Mouse (Mus musculus): Measurements from ENCODE around the gene Mroh9. TPM values are rescaled to one million over a fixed set of nuclear protein-coding genes. Genes with fewer than 3 reads are reported as not detected.

Gene Mroh9
- polyA plus RNA-seq (2012; ENCODE audit: low replicate concordance): not detected in 2 replicates

GRCm38 (mm10) chr1:163085570-163085969 lies at the start of gene Mroh9:
Gene Mroh9 (minus strand): TSS chr1:163085670.

GRCm38 (mm10) chr1:162984428-162984827 lies 101.0 kb downstream of the Mroh9 start, which contains the start of gene Fmo3:
Gene Fmo3 (minus strand): TSS chr1:162984528.

Other genes starting within 250 kb of the Mroh9 start
- gene Fmo1, start 219.1 kb downstream of the Mroh9 start, polyA plus RNA-seq (2012; ENCODE audit: low replicate concordance): not detected in 2 replicates
- gene Fmo2, start 186.9 kb downstream of the Mroh9 start, polyA plus RNA-seq (2012; ENCODE audit: low replicate concordance): 0.06 TPM in 1 of 2 replicates, not detected in the other
- not detected in 2 replicates for gene Fmo6, start 148.2 kb downstream of the Mroh9 start, polyA plus RNA-seq (2012; ENCODE audit: low replicate concordance)
- not detected in 2 replicates for gene Fmo3, start 101.1 kb downstream of the Mroh9 start, polyA plus RNA-seq (2012; ENCODE audit: low replicate concordance)
- gene Prrx1, start 228.0 kb upstream of the Mroh9 start, polyA plus RNA-seq (2012; ENCODE audit: low replicate concordance): 0.05 and 0.06 TPM in 2 replicates

All from leukemia stem cell, adult 10-12 weeks (primary cell).